Mouse (Mus musculus) C2C12 (cell line): ENCODE results near the gene Slc39a10. TPM values are rescaled to one million over a fixed set of nuclear protein-coding genes. Genes with fewer than 3 reads are reported as not detected.
"Not testable (repeated sequence)": the region's sequence is repeated elsewhere in the genome, so short reads cannot be mapped to it uniquely, and the experiment has no call there.

ENCODE experiments used
- H3K27me3 ChIP-seq: one replicate; pipeline ENCODE4 v1.6.1; 2011; ENCODE audit not compliant: control insufficient read depth, insufficient read depth, insufficient read length
- H3K36me3 ChIP-seq: one replicate; pipeline ENCODE4 v1.6.1; 2011; ENCODE audit not compliant: control insufficient read depth, insufficient read depth
- H3K4me3 ChIP-seq: one replicate; pipeline ENCODE4 v1.5.1; 2011; ENCODE audit warnings: mild to moderate bottlenecking, control low read depth; ENCODE audit not compliant: poor library complexity, insufficient read depth, severe bottlenecking
- H3K79me2 ChIP-seq: one replicate; pipeline ENCODE4 v1.6.1; 2011; ENCODE audit not compliant: control insufficient read depth, insufficient read depth
- H3K79me3 ChIP-seq: one replicate; pipeline ENCODE4 v1.6.1; 2011; ENCODE audit warnings: low read depth, control low read depth
- H3ac ChIP-seq: one replicate; pipeline ENCODE3; 2011; ENCODE audit warnings: low read depth; ENCODE audit not compliant: control insufficient read depth, insufficient read length
- CEBPB ChIP-seq: IDR thresholded peaks from one replicate; pipeline ENCODE4 v1.6.1; 2011; ENCODE audit warnings: low read depth, mild to moderate bottlenecking, control low read depth, moderate library complexity
- CTCF ChIP-seq: IDR thresholded peaks from one replicate; pipeline ENCODE4 v1.5.1; 2011; ENCODE audit not compliant: control insufficient read depth, insufficient read depth, insufficient read length
- FOSL1 ChIP-seq: IDR thresholded peaks from one replicate; pipeline ENCODE4 v1.8.0; 2011; ENCODE audit warnings: mild to moderate bottlenecking, low read length; ENCODE audit not compliant: poor library complexity, insufficient read depth, severe bottlenecking
- MAX ChIP-seq: IDR thresholded peaks from one replicate; pipeline ENCODE4 v1.6.1; 2011; ENCODE audit warnings: mild to moderate bottlenecking, control low read depth
- MYOD1 ChIP-seq: IDR thresholded peaks from one replicate; pipeline ENCODE4 v1.6.1; 2011; ENCODE audit warnings: low read depth; ENCODE audit not compliant: control insufficient read depth, insufficient read length
- MYOG ChIP-seq: IDR thresholded peaks from one replicate; pipeline ENCODE4 v1.6.1; 2011; ENCODE audit not compliant: control insufficient read depth, insufficient read length; ENCODE audit errors: extremely low read depth
- USF1 ChIP-seq: IDR thresholded peaks from one replicate; pipeline ENCODE4 v1.6.1; 2011; ENCODE audit warnings: low read depth, mild to moderate bottlenecking, control low read depth, moderate library complexity
- polyA plus RNA-seq: library from polyadenylated mRNA; unstranded; fragments of >200 nt; fragmentation: generic; extraction: Trizol; gene quantifications from one replicate; pipeline ENCODE4 v1.2.1, GENCODE M21; 2012; ENCODE audit warnings: missing spikeins

Slc39a10 gene
- polyA plus RNA-seq, 1 experiment: 6.6 TPM

DNA sequence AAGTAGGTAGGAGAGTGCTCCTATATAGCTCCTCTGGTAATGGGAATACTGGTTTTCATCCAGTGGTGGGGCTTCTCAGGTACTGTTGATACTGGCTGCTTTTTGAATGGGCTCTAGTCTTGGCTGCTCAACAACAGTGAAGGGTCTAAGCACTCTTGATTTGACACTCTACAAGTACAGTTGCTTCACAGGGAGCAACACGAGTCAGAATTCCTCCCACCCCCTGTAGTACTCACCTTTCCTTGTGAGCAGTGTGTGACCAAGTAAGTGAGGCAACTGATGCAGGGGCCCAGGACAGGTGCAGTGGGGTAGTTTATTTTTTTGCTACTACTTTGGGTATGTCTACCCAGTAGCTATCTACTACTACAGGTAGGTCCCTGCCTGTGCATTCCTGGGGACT, 87.6 kb downstream of the Slc39a10 start:
- Histone ChIP-seq H3K27me3 (no peaks in the 10 kb centered on the region), H3K79me2 (no peaks in the 10 kb centered on the region), H3K79me3 (no peaks in the 10 kb centered on the region), H3ac (no peak overlapping the region), H3K36me3 (no peaks in the 10 kb centered on the region), H3K4me3 (no peak overlapping the region)
- TF ChIP-seq CEBPB: no peak
- TF ChIP-seq USF1: no peak
- no peak for TF ChIP-seq MYOD1
- no peak for TF ChIP-seq MAX
- TF ChIP-seq CTCF: no peak
- no peak for TF ChIP-seq MYOG
- no peak for TF ChIP-seq FOSL1

DNA sequence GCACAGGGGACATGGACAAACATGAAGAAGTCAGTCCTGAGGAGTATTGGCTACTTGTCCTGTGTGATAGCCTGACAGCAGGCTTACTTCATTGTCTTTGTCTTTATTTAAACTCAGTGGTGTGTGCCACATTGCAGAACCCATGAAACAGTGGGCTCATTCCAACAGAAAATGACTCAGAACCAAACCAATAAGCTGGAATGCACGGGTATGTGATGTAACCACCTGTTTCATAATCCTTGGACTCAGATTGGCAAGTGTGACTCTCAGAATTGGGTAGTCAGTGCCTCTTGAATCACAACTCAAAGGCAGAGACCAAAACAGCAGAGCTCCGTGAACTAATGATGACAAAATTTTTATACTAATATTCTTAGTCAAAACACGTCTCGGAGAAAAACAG, 110.4 kb downstream of the Slc39a10 start:
- not testable (repeated sequence) for H3K4me3 ChIP-seq, H3K27me3 ChIP-seq, H3K79me3 ChIP-seq, H3K36me3 ChIP-seq, H3K79me2 ChIP-seq, H3ac ChIP-seq

DNA sequence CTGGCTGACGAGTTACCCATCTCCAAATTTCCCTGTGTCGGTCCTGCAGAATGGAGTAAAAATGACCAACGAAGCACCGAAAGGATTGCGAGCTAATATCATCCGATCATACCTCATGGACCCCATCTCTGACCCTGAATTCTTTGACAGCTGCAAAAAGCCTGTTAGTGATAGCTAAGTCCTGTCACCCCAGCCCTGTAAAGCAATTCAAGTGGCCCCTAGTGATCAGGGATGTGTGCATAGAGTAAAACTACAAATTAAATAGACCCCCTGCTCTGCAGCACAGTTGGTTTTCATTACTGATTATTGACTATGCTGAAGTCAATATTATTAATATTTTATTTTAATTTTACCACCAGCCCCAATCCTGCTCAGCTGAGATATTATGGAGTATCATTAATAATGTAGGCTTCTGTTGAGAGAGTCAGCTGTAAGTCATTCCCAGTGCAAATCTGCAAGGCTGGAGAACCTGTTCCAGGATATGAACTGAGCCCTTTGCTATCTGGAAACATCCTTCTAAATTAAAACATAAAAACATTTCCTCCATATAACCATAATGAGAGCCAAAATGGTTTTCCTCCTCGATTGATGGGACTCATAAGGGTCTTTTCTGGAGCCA, 122.5 kb downstream of the Slc39a10 start:
- H3K27me3 ChIP-seq, H3K79me3 ChIP-seq, H3ac ChIP-seq, H3K36me3 ChIP-seq, H3K79me2 ChIP-seq, H3K4me3 ChIP-seq: not testable (repeated sequence)

DNA sequence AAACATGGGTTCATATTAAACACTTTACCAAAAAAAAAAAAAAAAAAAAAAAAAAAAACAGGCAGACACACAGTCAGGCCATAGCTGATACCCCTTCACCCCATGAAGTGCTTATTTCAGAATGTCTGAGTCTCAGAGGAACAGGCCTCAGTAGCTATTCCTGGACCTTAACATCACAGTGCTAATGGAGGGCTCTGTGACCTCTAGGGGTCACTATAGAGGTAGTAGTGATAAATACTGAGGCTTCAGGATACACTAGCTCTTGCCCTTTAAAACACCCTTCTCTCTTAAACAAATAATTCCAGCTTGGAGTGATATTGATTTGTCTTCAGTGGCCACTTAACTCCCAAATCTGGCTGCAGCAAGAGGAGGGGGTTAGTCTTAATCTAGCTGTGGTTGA, 123.3 kb downstream of the Slc39a10 start:
- not testable (repeated sequence) for H3K4me3 ChIP-seq, H3K27me3 ChIP-seq, H3ac ChIP-seq, H3K79me2 ChIP-seq, H3K79me3 ChIP-seq, H3K36me3 ChIP-seq

DNA sequence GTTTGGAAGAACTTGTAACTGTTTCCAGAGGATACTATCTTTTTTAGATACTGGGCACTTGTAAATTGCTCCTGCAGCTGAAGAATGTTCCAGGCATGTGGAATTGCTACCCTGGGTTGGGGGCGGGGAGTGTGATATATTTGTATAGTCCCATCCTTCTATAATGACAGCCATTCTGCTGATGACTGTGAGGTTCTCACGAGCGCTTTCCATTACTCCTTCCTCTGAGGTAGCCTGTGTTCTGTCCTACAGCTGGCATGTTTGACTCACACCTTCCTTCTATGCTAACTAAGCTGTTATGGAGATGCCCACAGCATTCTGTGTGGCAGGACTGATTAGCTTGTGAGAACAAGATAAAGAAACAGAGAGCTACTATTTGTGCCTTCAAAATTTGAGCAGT, 128.1 kb downstream of the Slc39a10 start:
- H3K36me3 ChIP-seq, H3K79me2 ChIP-seq, H3K27me3 ChIP-seq, H3ac ChIP-seq, H3K79me3 ChIP-seq, H3K4me3 ChIP-seq: not testable (repeated sequence)
